Mouse (Mus musculus) left cerebral cortex, adult 11 months (tissue): ENCODE results near the gene Zfp113.

ENCODE experiments used
- DNase-seq: peaks from one replicate; pipeline ENCODE4 v3.0.0; 2022; ENCODE audit warnings: low spot score

Zfp113 gene

GRCm38 (mm10) chr5:138155443-138155976 is at the start of gene Zfp113:
Zfp113 (minus strand) TSS chr5:138155744.
- peak; percentile 89 for DNase-seq

- no peak for DNase-seq
These were observed 46.5 kb upstream of the Zfp113 start for GRCm38 (mm10) chr5:138202086-138202485.

- DNase-seq = no peak
These were observed 44.0 kb upstream of the Zfp113 start for GRCm38 (mm10) chr5:138199576-138199975.

GRCm38 (mm10) chr5:138195463-138195862 is 39.9 kb upstream of the Zfp113 start:
- DNase-seq = no peak

GRCm38 (mm10) chr5:138194755-138195345 is 39.3 kb upstream of the Zfp113 start:
- no peak for DNase-seq

GRCm38 (mm10) chr5:138193771-138194727 is 38.5 kb upstream of the Zfp113 start, which contains the start of gene Mblac1:
Mblac1 (plus strand) TSS chr5:138194314.
- peak; percentile 77 for DNase-seq

- peak; percentile 78 for DNase-seq
These were observed 32.2 kb upstream of the Zfp113 start for GRCm38 (mm10) chr5:138187661-138188306.

- DNase-seq = peak; percentile 80
These were observed 31.6 kb upstream of the Zfp113 start, which contains the start of the genes Taf6 and Cnpy4 for GRCm38 (mm10) chr5:138186950-138187638. Taf6 (minus strand) TSS chr5:138187451. Cnpy4 (plus strand) TSS chr5:138187485.

GRCm38 (mm10) chr5:138173217-138173616 is 17.7 kb upstream of the Zfp113 start:
- DNase-seq = no peak

GRCm38 (mm10) chr5:138171695-138172491 is 16.3 kb upstream of the Zfp113 start, which contains the start of the genes Ap4m1 and Mcm7:
Ap4m1 (plus strand) TSS chr5:138172002.
Mcm7 (minus strand) TSS chr5:138172422.
- DNase-seq = peak; percentile 95

- DNase-seq = peak; percentile 92
These were observed 15.5 kb upstream of the Zfp113 start for GRCm38 (mm10) chr5:138170936-138171561.

GRCm38 (mm10) chr5:138165594-138165993 is 10.1 kb upstream of the Zfp113 start:
- no peak for DNase-seq

GRCm38 (mm10) chr5:138163610-138164009 is 8.1 kb upstream of the Zfp113 start:
- DNase-seq = no peak

GRCm38 (mm10) chr5:138163046-138163445 is 7.5 kb upstream of the Zfp113 start:
- DNase-seq = no peak

GRCm38 (mm10) chr5:138160842-138161665 is 5.5 kb upstream of the Zfp113 start, which contains the start of gene Cops6:
Cops6 (plus strand) TSS chr5:138161071.
- DNase-seq = peak; percentile 84

- DNase-seq = no peak
These were observed 4.7 kb upstream of the Zfp113 start for GRCm38 (mm10) chr5:138160224-138160762.

GRCm38 (mm10) chr5:138154390-138154789 is 1.2 kb downstream of the Zfp113 start:
- no peak for DNase-seq

GRCm38 (mm10) chr5:138138585-138138984 is 17.0 kb downstream of the Zfp113 start:
- DNase-seq = no peak
